In genomic region chr7:139012767-139013369, GRCm38 (mm10) we compare ENCODE assay signal across 26 mouse cellular contexts.
DNase-seq lines count a peak whose midpoint lies in the region; ATAC-seq and TF ChIP-seq lines count a peak whose summit lies in the region.
"Had no signal": no experiment of that assay in that cellular context is flagged by ENCODE, and none has a peak within 500 bp of the region (broad histone marks: within the 10 kb centered on the region; RNA-seq: fewer than 3 reads in every experiment).

No protein-coding gene starts in this region.

- no peak for TF ChIP-seq EP300 in lung, postnatal 0 days (IDR thresholded peaks at IDR 0.05)

- H3K4me2 ChIP-seq in hindbrain, embryonic 15.5 days: no peak overlapping the region
- H3K4me2 ChIP-seq in hindbrain, embryonic 12.5 days (replicated peaks): no peak overlapping the region
- H3K4me2 ChIP-seq in limb, embryonic 13.5 days (replicated peaks): no peak overlapping the region
- no peak overlapping the region for H3K4me2 ChIP-seq in lung, postnatal 0 days (replicated peaks; ENCODE audit: low read depth, low read length)
- H3K4me2 ChIP-seq: heart, embryonic 15.5 days; liver, embryonic 15.5 days; lung, embryonic 14.5 days; midbrain, embryonic 11.5 days had no signal

- H3K27me3 ChIP-seq in hindbrain, embryonic 15.5 days: no peaks in the 10 kb centered on the region
- H3K27me3 ChIP-seq in hindbrain, embryonic 12.5 days: peaks cover 4% of the 10 kb centered on the region; the same call in 1 of the 2 replicates
- H3K27me3 ChIP-seq in limb, embryonic 13.5 days: peaks cover 80% of the 10 kb centered on the region
- H3K27me3 ChIP-seq in lung, postnatal 0 days (replicated peaks; ENCODE audit: insufficient read depth, low read length): no peaks in the 10 kb centered on the region
- H3K27me3 ChIP-seq: liver, embryonic 15.5 days had no signal

- no peak for TF ChIP-seq CTCF in lung, postnatal 0 days (IDR thresholded peaks at IDR 0.05)

- WGBS in hindbrain, embryonic 15.5 days: 70% methylated on average over 6 of the region's 6 CpGs
- WGBS in hindbrain, embryonic 12.5 days: 86% methylated on average over 6 of the region's 6 CpGs
- 16% methylated on average over 6 of the region's 6 CpGs for WGBS in limb, embryonic 13.5 days
- 74% methylated on average over 6 of the region's 6 CpGs for WGBS in lung, postnatal 0 days

- no peak for ATAC-seq in hindbrain, embryonic 15.5 days (ENCODE audit: low FRiP score, low read depth)
- ATAC-seq in hindbrain, embryonic 12.5 days (ENCODE audit: low FRiP score): no peak
- ATAC-seq in limb, embryonic 13.5 days (ENCODE audit: low FRiP score, low read depth): peak; percentile 79
- ATAC-seq in lung, postnatal 0 days: no peak
- ATAC-seq: CD4-positive, CD25-positive, alpha-beta regulatory T cell, adult 4 months; forebrain, embryonic 16.5 days; hindbrain, embryonic 16.5 days; intestine, embryonic 16.5 days had no signal

- 0 out of 2 replicates have a peak, but pooled peaks cover 4% of the 10 kb centered on the region for H3K4me1 ChIP-seq in hindbrain, embryonic 15.5 days (replicated peaks)
- no peaks in the 10 kb centered on the region for H3K4me1 ChIP-seq in hindbrain, embryonic 12.5 days
- H3K4me1 ChIP-seq in limb, embryonic 13.5 days: peaks cover 73% of the 10 kb centered on the region
- H3K4me1 ChIP-seq in lung, postnatal 0 days (ENCODE audit: insufficient read depth, low read depth, low read length): no peaks in the 10 kb centered on the region
- H3K4me1 ChIP-seq: liver, embryonic 15.5 days had no signal

- H3K9me3 ChIP-seq in hindbrain, embryonic 15.5 days: no peaks in the 10 kb centered on the region
- no peaks in the 10 kb centered on the region for H3K9me3 ChIP-seq in hindbrain, embryonic 12.5 days (replicated peaks)
- H3K9me3 ChIP-seq in limb, embryonic 13.5 days: no peaks in the 10 kb centered on the region
- H3K9me3 ChIP-seq in lung, postnatal 0 days (ENCODE audit: low read length): no peaks in the 10 kb centered on the region
- H3K9me3 ChIP-seq: heart, embryonic 15.5 days; liver, embryonic 15.5 days had no signal

- H3K4me3 ChIP-seq in hindbrain, embryonic 15.5 days: no peak overlapping the region
- H3K4me3 ChIP-seq in hindbrain, embryonic 12.5 days: no peak overlapping the region
- no peak overlapping the region for H3K4me3 ChIP-seq in limb, embryonic 13.5 days
- no peak overlapping the region for H3K4me3 ChIP-seq in lung, postnatal 0 days (ENCODE audit: low read depth, low read length)
- H3K4me3 ChIP-seq: erythroblast, embryonic 14.5 days; heart, embryonic 15.5 days; liver, embryonic 15.5 days; myocyte had no signal

- no peak overlapping the region for H3K9ac ChIP-seq in hindbrain, embryonic 15.5 days
- no peak overlapping the region for H3K9ac ChIP-seq in hindbrain, embryonic 12.5 days
- no peak overlapping the region for H3K9ac ChIP-seq in limb, embryonic 13.5 days
- no peak overlapping the region for H3K9ac ChIP-seq in lung, postnatal 0 days (replicated peaks; ENCODE audit: low read depth)
- H3K9ac ChIP-seq: heart, embryonic 15.5 days; liver, embryonic 15.5 days; lung, embryonic 14.5 days had no signal

- DNase-seq in hindlimb bud, embryonic 11.5 days (ENCODE audit: extremely low spot score, low read depth, low spot score): peak; percentile 42
- no peak for DNase-seq in lung, postnatal 0 days (ENCODE audit: low spot score)
- no peak for DNase-seq in thymus, postnatal 10 days (ENCODE audit: low spot score in 2 of 2)
- DNase-seq in urinary bladder, postnatal 36 days (ENCODE audit: low spot score in 2 of 2): no peak
- DNase-seq: adrenal gland, postnatal 14 days; cerebellum, adult 11-12 months; cerebellum, postnatal 10 days; gastrocnemius, postnatal 10 days; kidney, adult 9 months; kidney, postnatal 14 days; layer of hippocampus, adult 9-11 months; lung, embryonic 14.5 days; right cerebral cortex, postnatal 25 days; thymus, postnatal 25 days had no signal

- 0 out of 2 replicates have a peak overlapping the region, but pooled peaks have one; percentile 12 for H3K27ac ChIP-seq in hindbrain, embryonic 15.5 days (replicated peaks)
- no peak overlapping the region for H3K27ac ChIP-seq in hindbrain, embryonic 12.5 days
- peak overlapping the region; percentile 55; the same call in 1 of the 2 replicates for H3K27ac ChIP-seq in limb, embryonic 13.5 days
- H3K27ac ChIP-seq in lung, postnatal 0 days (ENCODE audit: low read length): no peak overlapping the region
- H3K27ac ChIP-seq: heart, embryonic 15.5 days; liver, embryonic 15.5 days had no signal

- no peaks in the 10 kb centered on the region for H3K36me3 ChIP-seq in hindbrain, embryonic 15.5 days
- no peaks in the 10 kb centered on the region for H3K36me3 ChIP-seq in hindbrain, embryonic 12.5 days
- H3K36me3 ChIP-seq in limb, embryonic 13.5 days: no peaks in the 10 kb centered on the region
- H3K36me3 ChIP-seq in lung, postnatal 0 days (ENCODE audit: insufficient read depth, low read length): no peaks in the 10 kb centered on the region
- H3K36me3 ChIP-seq: heart, embryonic 15.5 days; liver, embryonic 15.5 days had no signal

Comparison
In these comparisons a context has a peak if more than half of its experiments do, and no peak if none do; other contexts are left out.
1. H3K27ac ChIP-seq: peak in hindbrain, embryonic 15.5 days (single experiment) and limb, embryonic 13.5 days (single experiment); none in hindbrain, embryonic 12.5 days (single experiment) and lung, postnatal 0 days (single experiment).